Mouse (Mus musculus): ENCODE data around the gene Gm6377.

DNA sequence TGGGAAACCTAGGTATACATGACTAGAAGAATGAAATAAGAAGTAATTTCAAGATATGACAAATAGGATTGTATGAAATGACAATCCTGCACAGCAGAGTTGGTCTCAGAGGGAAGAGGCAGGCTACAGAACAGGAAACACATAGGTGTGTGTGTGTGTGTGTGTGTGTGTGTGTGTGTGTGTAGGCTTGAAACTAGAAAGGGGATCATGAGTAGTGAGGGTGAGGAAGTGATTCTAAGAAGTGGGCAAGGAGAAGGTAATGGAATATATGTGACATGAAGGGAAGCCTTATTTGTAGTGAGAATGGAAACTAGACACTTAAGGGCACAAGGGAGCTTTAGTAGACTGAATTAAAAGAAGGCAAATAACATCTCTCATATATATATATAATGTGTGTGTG, 11.3 kb downstream of the Gm6377 start:
- TF ChIP-seq CTCF (conservative IDR thresholded peaks at IDR 0.05; ENCODE audit: insufficient read depth, insufficient read length, low read depth, low read length) = no peak
- TF ChIP-seq POLR2A (IDR thresholded peaks at IDR 0.05; ENCODE audit: low read depth, low read length) = no peak
